Mouse (Mus musculus): ENCODE results near the gene Whamm. TPM values are rescaled to one million over a fixed set of nuclear protein-coding genes. Genes with fewer than 3 reads are reported as not detected.

Gene Whamm
- polyA plus RNA-seq, 1 experiment from 2014 or later: 9.9 TPM

GRCm38 (mm10) chr7:81579312-81579711 is 8.2 kb downstream of the Whamm start:
- H3K9ac ChIP-seq: no peak overlapping the region
- H3K9me3 ChIP-seq (ENCODE audit: control insufficient read depth, low read length): no peaks in the 10 kb centered on the region
- H3K36me3 ChIP-seq (replicated peaks; ENCODE audit: control insufficient read depth, insufficient read depth): peaks cover 39% of the 10 kb centered on the region
- no peak for ATAC-seq (ENCODE audit: low FRiP score)
- 99% methylated on average over 5 of the region's 5 CpGs for WGBS
- no peaks in the 10 kb centered on the region for H3K4me1 ChIP-seq (replicated peaks; ENCODE audit: control insufficient read depth, insufficient read depth, low read length)
- H3K4me3 ChIP-seq (replicated peaks; ENCODE audit: low read length): no peak overlapping the region
- H3K27me3 ChIP-seq (ENCODE audit: control insufficient read depth, insufficient read depth, low read length): no peaks in the 10 kb centered on the region
- no peak overlapping the region for H3K27ac ChIP-seq
- no peak overlapping the region for H3K4me2 ChIP-seq (replicated peaks)
- DNase-seq (ENCODE audit: low spot score): no peak

GRCm38 (mm10) chr7:81583512-81583911 is 12.4 kb downstream of the Whamm start:
- Histone ChIP-seq H3K9ac (no peak overlapping the region), H3K4me3 (replicated peaks; ENCODE audit: low read length) (no peak overlapping the region), H3K27me3 (ENCODE audit: control insufficient read depth, insufficient read depth, low read length) (no peaks in the 10 kb centered on the region), H3K9me3 (ENCODE audit: control insufficient read depth, low read length) (no peaks in the 10 kb centered on the region), H3K36me3 (replicated peaks; ENCODE audit: control insufficient read depth, insufficient read depth) (peaks cover 50% of the 10 kb centered on the region), H3K4me1 (replicated peaks; ENCODE audit: control insufficient read depth, insufficient read depth, low read length) (no peaks in the 10 kb centered on the region), H3K4me2 (replicated peaks) (no peak overlapping the region), H3K27ac (no peak overlapping the region)
- ATAC-seq (ENCODE audit: low FRiP score) (no peak), DNase-seq (ENCODE audit: low spot score) (no peak)
- 67% methylated on average over 3 of the region's 3 CpGs for WGBS

- Histone ChIP-seq H3K4me1 (replicated peaks; ENCODE audit: control insufficient read depth, insufficient read depth, low read length) (no peaks in the 10 kb centered on the region), H3K4me2 (replicated peaks) (no peak overlapping the region), H3K4me3 (replicated peaks; ENCODE audit: low read length) (no peak overlapping the region), H3K9me3 (ENCODE audit: control insufficient read depth, low read length) (no peaks in the 10 kb centered on the region), H3K27me3 (ENCODE audit: control insufficient read depth, insufficient read depth, low read length) (no peaks in the 10 kb centered on the region), H3K36me3 (replicated peaks; ENCODE audit: control insufficient read depth, insufficient read depth) (peaks cover 47% of the 10 kb centered on the region), H3K27ac (no peak overlapping the region), H3K9ac (no peak overlapping the region)
- DNase-seq (ENCODE audit: low spot score) (no peak), ATAC-seq (ENCODE audit: low FRiP score) (no peak)
- 91% methylated on average over 7 of the region's 7 CpGs for WGBS
Observed at GRCm38 (mm10) chr7:81585326-81585725, 14.3 kb downstream of the Whamm start.

- Histone ChIP-seq H3K4me1 (replicated peaks; ENCODE audit: control insufficient read depth, insufficient read depth, low read length) (no peaks in the 10 kb centered on the region), H3K27ac (no peak overlapping the region), H3K9ac (no peak overlapping the region), H3K4me3 (replicated peaks; ENCODE audit: low read length) (no peak overlapping the region), H3K36me3 (replicated peaks; ENCODE audit: control insufficient read depth, insufficient read depth) (peaks cover 66% of the 10 kb centered on the region), H3K4me2 (replicated peaks) (no peak overlapping the region), H3K27me3 (ENCODE audit: control insufficient read depth, insufficient read depth, low read length) (no peaks in the 10 kb centered on the region), H3K9me3 (ENCODE audit: control insufficient read depth, low read length) (no peaks in the 10 kb centered on the region)
- ATAC-seq (ENCODE audit: low FRiP score) (no peak), DNase-seq (ENCODE audit: low spot score) (no peak)
- WGBS: 87% methylated on average over 4 of the region's 4 CpGs
Observed at GRCm38 (mm10) chr7:81587238-81587637, 16.2 kb downstream of the Whamm start.

- Histone ChIP-seq H3K9ac (no peak overlapping the region), H3K36me3 (replicated peaks; ENCODE audit: control insufficient read depth, insufficient read depth) (peaks cover 85% of the 10 kb centered on the region), H3K4me1 (replicated peaks; ENCODE audit: control insufficient read depth, insufficient read depth, low read length) (no peaks in the 10 kb centered on the region), H3K4me3 (replicated peaks; ENCODE audit: low read length) (no peak overlapping the region), H3K27me3 (ENCODE audit: control insufficient read depth, insufficient read depth, low read length) (no peaks in the 10 kb centered on the region), H3K27ac (no peak overlapping the region), H3K4me2 (replicated peaks) (no peak overlapping the region), H3K9me3 (ENCODE audit: control insufficient read depth, low read length) (no peaks in the 10 kb centered on the region)
- no peak for DNase-seq (ENCODE audit: low spot score)
- no peak for ATAC-seq (ENCODE audit: low FRiP score)
- whole genome bisulfite sequencing: 94% methylated on average over 9 of the region's 9 CpGs
Observed at GRCm38 (mm10) chr7:81592686-81593085, 21.6 kb downstream of the Whamm start.

GRCm38 (mm10) chr7:81593387-81593786 is 22.3 kb downstream of the Whamm start:
- peaks cover 90% of the 10 kb centered on the region for H3K36me3 ChIP-seq (replicated peaks; ENCODE audit: control insufficient read depth, insufficient read depth)
- no peaks in the 10 kb centered on the region for H3K9me3 ChIP-seq (ENCODE audit: control insufficient read depth, low read length)
- DNase-seq (ENCODE audit: low spot score) (no peak), ATAC-seq (ENCODE audit: low FRiP score) (no peak)
- H3K4me3 ChIP-seq (replicated peaks; ENCODE audit: low read length): no peak overlapping the region
- H3K4me2 ChIP-seq (replicated peaks): no peak overlapping the region
- 95% methylated on average over 8 of the region's 8 CpGs for WGBS
- H3K9ac ChIP-seq: no peak overlapping the region
- H3K27me3 ChIP-seq (ENCODE audit: control insufficient read depth, insufficient read depth, low read length): no peaks in the 10 kb centered on the region
- H3K27ac ChIP-seq: no peak overlapping the region
- H3K4me1 ChIP-seq (replicated peaks; ENCODE audit: control insufficient read depth, insufficient read depth, low read length): no peaks in the 10 kb centered on the region

- WGBS: 89% methylated on average over 5 of the region's 5 CpGs
- ATAC-seq (ENCODE audit: low FRiP score) (no peak), DNase-seq (ENCODE audit: low spot score) (no peak)
- peaks cover 88% of the 10 kb centered on the region for H3K36me3 ChIP-seq (replicated peaks; ENCODE audit: control insufficient read depth, insufficient read depth)
- no peak overlapping the region for H3K4me2 ChIP-seq (replicated peaks)
- H3K4me1 ChIP-seq (replicated peaks; ENCODE audit: control insufficient read depth, insufficient read depth, low read length): no peaks in the 10 kb centered on the region
- no peaks in the 10 kb centered on the region for H3K27me3 ChIP-seq (ENCODE audit: control insufficient read depth, insufficient read depth, low read length)
- H3K9me3 ChIP-seq (ENCODE audit: control insufficient read depth, low read length): no peaks in the 10 kb centered on the region
- H3K9ac ChIP-seq: no peak overlapping the region
- no peak overlapping the region for H3K27ac ChIP-seq
- no peak overlapping the region for H3K4me3 ChIP-seq (replicated peaks; ENCODE audit: low read length)
Observed at GRCm38 (mm10) chr7:81595056-81595455, 24.0 kb downstream of the Whamm start.

GRCm38 (mm10) chr7:81596086-81596485 is 25.0 kb downstream of the Whamm start:
- ATAC-seq (ENCODE audit: low FRiP score): no peak
- H3K9ac ChIP-seq: no peak overlapping the region
- 87% methylated on average over 6 of the region's 6 CpGs for WGBS
- H3K36me3 ChIP-seq (replicated peaks; ENCODE audit: control insufficient read depth, insufficient read depth): peaks cover 77% of the 10 kb centered on the region
- no peaks in the 10 kb centered on the region for H3K4me1 ChIP-seq (replicated peaks; ENCODE audit: control insufficient read depth, insufficient read depth, low read length)
- H3K27me3 ChIP-seq (ENCODE audit: control insufficient read depth, insufficient read depth, low read length): no peaks in the 10 kb centered on the region
- DNase-seq (ENCODE audit: low spot score): no peak
- H3K4me2 ChIP-seq (replicated peaks): no peak overlapping the region
- H3K4me3 ChIP-seq (replicated peaks; ENCODE audit: low read length): no peak overlapping the region
- no peak overlapping the region for H3K27ac ChIP-seq
- no peaks in the 10 kb centered on the region for H3K9me3 ChIP-seq (ENCODE audit: control insufficient read depth, low read length)

GRCm38 (mm10) chr7:81597660-81598059 is 26.6 kb downstream of the Whamm start:
- DNase-seq (ENCODE audit: low spot score) (no peak), ATAC-seq (ENCODE audit: low FRiP score) (no peak)
- no peaks in the 10 kb centered on the region for H3K27me3 ChIP-seq (ENCODE audit: control insufficient read depth, insufficient read depth, low read length)
- no peaks in the 10 kb centered on the region for H3K9me3 ChIP-seq (ENCODE audit: control insufficient read depth, low read length)
- H3K4me1 ChIP-seq (replicated peaks; ENCODE audit: control insufficient read depth, insufficient read depth, low read length): no peaks in the 10 kb centered on the region
- no peak overlapping the region for H3K4me2 ChIP-seq (replicated peaks)
- no peak overlapping the region for H3K9ac ChIP-seq
- H3K36me3 ChIP-seq (replicated peaks; ENCODE audit: control insufficient read depth, insufficient read depth): peaks cover 61% of the 10 kb centered on the region
- H3K27ac ChIP-seq: no peak overlapping the region
- H3K4me3 ChIP-seq (replicated peaks; ENCODE audit: low read length): no peak overlapping the region
- 97% methylated on average over 1 of the region's 1 CpGs for WGBS

Data from hindbrain, embryonic 14.5 days (tissue).